Mouse (Mus musculus): Measurements from ENCODE around the gene Kif2a. TPM values are rescaled to one million over a fixed set of nuclear protein-coding genes. Genes with fewer than 3 reads are reported as not detected.

Kif2a gene
- polyA plus RNA-seq, 2 experiments: 20.1 to 25.4 TPM

- no peaks in the 10 kb centered on the region for H3K27me3 ChIP-seq (ENCODE audit: control insufficient read depth, insufficient read depth, low read length)
- H3K9me3 ChIP-seq (ENCODE audit: control insufficient read depth, low read length): no peaks in the 10 kb centered on the region
- TF ChIP-seq POLR2A (IDR thresholded peaks at IDR 0.05; ENCODE audit: borderline replicate concordance, extremely low read depth, insufficient read depth, insufficient read length): no peak
- 59% methylated on average over 7 of the region's 7 CpGs for WGBS
- no peak overlapping the region for H3K4me3 ChIP-seq (replicated peaks; ENCODE audit: low read length)
- DNase-seq (ENCODE audit: low spot score) (no peak), ATAC-seq (ENCODE audit: low FRiP score, low read depth) (no peak)
- H3K36me3 ChIP-seq (ENCODE audit: control insufficient read depth, insufficient read depth, low read length): no peaks in the 10 kb centered on the region
- no peak overlapping the region for H3K9ac ChIP-seq (ENCODE audit: low read depth, low read length, severe bottlenecking)
- peaks cover 5% of the 10 kb centered on the region; the same call in 1 of the 2 replicates for H3K4me1 ChIP-seq (ENCODE audit: control insufficient read depth, insufficient read depth, low read length)
- no peak overlapping the region for H3K4me2 ChIP-seq (replicated peaks; ENCODE audit: low read depth, low read length, severe bottlenecking)
- no peak overlapping the region for H3K27ac ChIP-seq (replicated peaks; ENCODE audit: low read depth, low read length)
These were observed 38.2 kb upstream of the Kif2a start for GRCm38 (mm10) chr13:107060098-107060497.

GRCm38 (mm10) chr13:107059460-107059859 is 37.5 kb upstream of the Kif2a start:
- no peak overlapping the region for H3K9ac ChIP-seq (ENCODE audit: low read depth, low read length, severe bottlenecking)
- H3K36me3 ChIP-seq (ENCODE audit: control insufficient read depth, insufficient read depth, low read length): no peaks in the 10 kb centered on the region
- no peak overlapping the region for H3K4me2 ChIP-seq (replicated peaks; ENCODE audit: low read depth, low read length, severe bottlenecking)
- DNase-seq (ENCODE audit: low spot score): no peak
- peaks cover 5% of the 10 kb centered on the region; the same call in 1 of the 2 replicates for H3K4me1 ChIP-seq (ENCODE audit: control insufficient read depth, insufficient read depth, low read length)
- no peak overlapping the region for H3K27ac ChIP-seq (replicated peaks; ENCODE audit: low read depth, low read length)
- H3K4me3 ChIP-seq (replicated peaks; ENCODE audit: low read length): no peak overlapping the region
- H3K9me3 ChIP-seq (ENCODE audit: control insufficient read depth, low read length): no peaks in the 10 kb centered on the region
- no peak for TF ChIP-seq POLR2A (IDR thresholded peaks at IDR 0.05; ENCODE audit: borderline replicate concordance, extremely low read depth, insufficient read depth, insufficient read length)
- no peaks in the 10 kb centered on the region for H3K27me3 ChIP-seq (ENCODE audit: control insufficient read depth, insufficient read depth, low read length)
- 55% methylated on average over 3 of the region's 3 CpGs for WGBS
- ATAC-seq (ENCODE audit: low FRiP score, low read depth): peak; percentile 34; the same call in 1 of the 2 replicates

GRCm38 (mm10) chr13:107056318-107056717 is 34.4 kb upstream of the Kif2a start:
- H3K27ac ChIP-seq (replicated peaks; ENCODE audit: low read depth, low read length): no peak overlapping the region
- no peaks in the 10 kb centered on the region for H3K9me3 ChIP-seq (ENCODE audit: control insufficient read depth, low read length)
- H3K4me2 ChIP-seq (replicated peaks; ENCODE audit: low read depth, low read length, severe bottlenecking): no peak overlapping the region
- H3K36me3 ChIP-seq (ENCODE audit: control insufficient read depth, insufficient read depth, low read length): no peaks in the 10 kb centered on the region
- no peak for TF ChIP-seq POLR2A (IDR thresholded peaks at IDR 0.05; ENCODE audit: borderline replicate concordance, extremely low read depth, insufficient read depth, insufficient read length)
- no peak for DNase-seq (ENCODE audit: low spot score)
- H3K4me3 ChIP-seq (replicated peaks; ENCODE audit: low read length): no peak overlapping the region
- no peaks in the 10 kb centered on the region for H3K27me3 ChIP-seq (ENCODE audit: control insufficient read depth, insufficient read depth, low read length)
- H3K9ac ChIP-seq (ENCODE audit: low read depth, low read length, severe bottlenecking): no peak overlapping the region
- ATAC-seq (ENCODE audit: low FRiP score, low read depth): no peak
- WGBS: 59% methylated on average over 4 of the region's 4 CpGs
- peaks cover 5% of the 10 kb centered on the region; the same call in 1 of the 2 replicates for H3K4me1 ChIP-seq (ENCODE audit: control insufficient read depth, insufficient read depth, low read length)

- no peak overlapping the region for H3K4me3 ChIP-seq (replicated peaks; ENCODE audit: low read length)
- TF ChIP-seq POLR2A (IDR thresholded peaks at IDR 0.05; ENCODE audit: borderline replicate concordance, extremely low read depth, insufficient read depth, insufficient read length): no peak
- H3K36me3 ChIP-seq (ENCODE audit: control insufficient read depth, insufficient read depth, low read length): no peaks in the 10 kb centered on the region
- H3K4me2 ChIP-seq (replicated peaks; ENCODE audit: low read depth, low read length, severe bottlenecking): no peak overlapping the region
- H3K27me3 ChIP-seq (ENCODE audit: control insufficient read depth, insufficient read depth, low read length): no peaks in the 10 kb centered on the region
- no peak for DNase-seq (ENCODE audit: low spot score)
- H3K9me3 ChIP-seq (ENCODE audit: control insufficient read depth, low read length): no peaks in the 10 kb centered on the region
- no peaks in the 10 kb centered on the region for H3K4me1 ChIP-seq (ENCODE audit: control insufficient read depth, insufficient read depth, low read length)
- ATAC-seq (ENCODE audit: low FRiP score, low read depth): no peak
- H3K9ac ChIP-seq (ENCODE audit: low read depth, low read length, severe bottlenecking): no peak overlapping the region
- 72% methylated on average over 4 of the region's 4 CpGs for WGBS
- H3K27ac ChIP-seq (replicated peaks; ENCODE audit: low read depth, low read length): no peak overlapping the region
These were observed 32.6 kb upstream of the Kif2a start for GRCm38 (mm10) chr13:107054496-107054895.

GRCm38 (mm10) chr13:107051342-107051741 is 29.4 kb upstream of the Kif2a start:
- Histone ChIP-seq H3K4me3 (replicated peaks; ENCODE audit: low read length) (no peak overlapping the region), H3K4me2 (replicated peaks; ENCODE audit: low read depth, low read length, severe bottlenecking) (no peak overlapping the region), H3K4me1 (ENCODE audit: control insufficient read depth, insufficient read depth, low read length) (no peaks in the 10 kb centered on the region), H3K9me3 (ENCODE audit: control insufficient read depth, low read length) (no peaks in the 10 kb centered on the region), H3K36me3 (ENCODE audit: control insufficient read depth, insufficient read depth, low read length) (no peaks in the 10 kb centered on the region), H3K27me3 (ENCODE audit: control insufficient read depth, insufficient read depth, low read length) (no peaks in the 10 kb centered on the region), H3K9ac (ENCODE audit: low read depth, low read length, severe bottlenecking) (no peak overlapping the region), H3K27ac (replicated peaks; ENCODE audit: low read depth, low read length) (no peak overlapping the region)
- no peak for ATAC-seq (ENCODE audit: low FRiP score, low read depth)
- WGBS: 82% methylated on average over 3 of the region's 3 CpGs
- TF ChIP-seq POLR2A (IDR thresholded peaks at IDR 0.05; ENCODE audit: borderline replicate concordance, extremely low read depth, insufficient read depth, insufficient read length): no peak
- no peak for DNase-seq (ENCODE audit: low spot score)

- Histone ChIP-seq H3K27me3 (ENCODE audit: control insufficient read depth, insufficient read depth, low read length) (no peaks in the 10 kb centered on the region), H3K4me2 (replicated peaks; ENCODE audit: low read depth, low read length, severe bottlenecking) (no peak overlapping the region), H3K36me3 (ENCODE audit: control insufficient read depth, insufficient read depth, low read length) (no peaks in the 10 kb centered on the region), H3K9ac (ENCODE audit: low read depth, low read length, severe bottlenecking) (no peak overlapping the region), H3K27ac (replicated peaks; ENCODE audit: low read depth, low read length) (no peak overlapping the region), H3K4me1 (ENCODE audit: control insufficient read depth, insufficient read depth, low read length) (no peaks in the 10 kb centered on the region), H3K9me3 (ENCODE audit: control insufficient read depth, low read length) (no peaks in the 10 kb centered on the region), H3K4me3 (replicated peaks; ENCODE audit: low read length) (no peak overlapping the region)
- no peak for ATAC-seq (ENCODE audit: low FRiP score, low read depth)
- no peak for TF ChIP-seq POLR2A (IDR thresholded peaks at IDR 0.05; ENCODE audit: borderline replicate concordance, extremely low read depth, insufficient read depth, insufficient read length)
- 14% methylated on average over 5 of the region's 5 CpGs for WGBS
- DNase-seq (ENCODE audit: low spot score): no peak
These were observed 22.3 kb upstream of the Kif2a start for GRCm38 (mm10) chr13:107044229-107044628.

All from limb, embryonic 14.5 days (tissue).